Mouse (Mus musculus) CD4-positive, CD25-positive, alpha-beta regulatory T cell, adult 9 weeks (primary cell): ENCODE measurements around the gene Abhd5. TPM values are rescaled to one million over a fixed set of nuclear protein-coding genes. Genes with fewer than 3 reads are reported as not detected.

Experiments
- polyA plus RNA-seq: library from polyadenylated mRNA; unstranded; fragments of 100-300 nt; shearing (Covaris generic); gene quantifications from one replicate; pipeline ENCODE4 v1.2.1, GENCODE M21; 2017

The Abhd5 gene
- polyA plus RNA-seq: 21.2 TPM

GRCm38 (mm10) chr9:122351303-122352024, at the start of gene Abhd5:
TSS of gene Abhd5 (plus strand) at chr9:122351608.

Other genes starting within 250 kb of the Abhd5 start
- gene Snrk, start 234.3 kb upstream of the Abhd5 start, polyA plus RNA-seq: 64.8 TPM
- 43.4 TPM for gene Ano10, start 57.2 kb upstream of the Abhd5 start, polyA plus RNA-seq